Mouse (Mus musculus) testis, adult 2 months (tissue): ENCODE data around the gene Phactr1.
A peak's percentile ranks its signal among the peaks of the same experiment; 100 is the strongest.

Experiments
- CTCF ChIP-seq: fragments of 200-500 bp; IDR thresholded peaks from 2 replicates; pipeline ENCODE4 v1.5.1; 2012; ENCODE audit warnings: low read depth, mild to moderate bottlenecking, inconsistent platforms, low read length, moderate library complexity; ENCODE audit not compliant: control insufficient read depth, insufficient read depth, insufficient replicate concordance
- POLR2A ChIP-seq: fragments of 200-500 bp; IDR thresholded peaks from 2 replicates; pipeline ENCODE4 v1.6.1; 2012; ENCODE audit warnings: low read depth, mild to moderate bottlenecking, inconsistent platforms, low read length, moderate library complexity; ENCODE audit not compliant: control insufficient read depth

DNA sequence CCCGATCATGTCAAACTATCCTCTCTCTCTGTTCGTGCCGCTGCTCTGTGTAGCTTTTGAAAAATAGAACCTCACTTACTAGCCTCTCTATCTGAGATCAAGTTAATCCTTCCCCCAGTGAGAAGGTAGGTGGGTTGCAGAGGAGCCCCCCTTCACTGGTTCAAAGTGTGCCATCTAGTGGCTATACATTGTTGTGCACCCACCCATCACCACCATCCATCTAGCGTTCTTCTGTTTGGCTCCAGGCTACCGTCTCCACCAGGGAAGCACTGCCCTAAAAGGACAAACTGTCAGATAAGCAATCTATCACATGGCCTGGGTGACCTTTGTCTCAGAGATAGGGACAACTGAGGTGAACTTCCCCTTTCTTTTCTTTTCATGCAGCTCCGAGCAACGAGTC lies 413.9 kb downstream of the Phactr1 start:
- TF ChIP-seq POLR2A = no peak
- peak; percentile 30; the same call in 1 of the 2 replicates for TF ChIP-seq CTCF
